Mouse (Mus musculus) layer of hippocampus, postnatal 25 days (tissue): ENCODE data around the gene Ndufs3. TPM values are rescaled to one million over a fixed set of nuclear protein-coding genes. Genes with fewer than 3 reads are reported as not detected.
A peak's percentile ranks its signal among the peaks of the same experiment; 100 is the strongest.

ENCODE experiments used
- DNase-seq, 2 experiments: peaks; one replicate each; pipeline ENCODE4 v3.0.0; 2022; ENCODE audit warnings: mixed read lengths in 2 of 2, low spot score in 1 of 2; ENCODE audit errors: extremely low spot score in 1 of 2
- total RNA-seq, 2 experiments: library from RNA; stranded (reverse); gene quantifications; 2 replicates each; pipeline ENCODE4 v1.2.3; 2021

Ndufs3 gene
- total RNA-seq, 2 experiments from 2014 or later, result 219 to 254 TPM

DNA sequence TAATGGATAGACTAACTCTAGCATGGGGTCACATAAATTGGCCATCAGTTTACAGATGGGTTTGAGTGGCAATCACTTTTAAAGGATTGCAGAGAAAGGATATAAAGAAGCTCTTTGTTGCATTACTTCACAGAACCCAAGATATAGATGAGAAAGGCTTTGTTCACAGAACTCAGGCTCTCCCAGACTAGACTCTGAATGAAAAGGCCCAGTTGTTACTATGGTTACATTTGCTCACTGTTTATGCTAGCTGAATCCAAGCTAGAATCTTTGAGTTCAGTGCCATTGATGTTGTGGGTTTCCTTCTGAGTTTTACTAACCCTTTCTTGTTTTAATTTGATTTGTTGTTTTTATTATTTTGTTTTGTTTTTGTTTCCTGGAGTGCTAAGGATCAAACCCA lies 40.4 kb downstream of the Ndufs3 start:
- no peak for DNase-seq

DNA sequence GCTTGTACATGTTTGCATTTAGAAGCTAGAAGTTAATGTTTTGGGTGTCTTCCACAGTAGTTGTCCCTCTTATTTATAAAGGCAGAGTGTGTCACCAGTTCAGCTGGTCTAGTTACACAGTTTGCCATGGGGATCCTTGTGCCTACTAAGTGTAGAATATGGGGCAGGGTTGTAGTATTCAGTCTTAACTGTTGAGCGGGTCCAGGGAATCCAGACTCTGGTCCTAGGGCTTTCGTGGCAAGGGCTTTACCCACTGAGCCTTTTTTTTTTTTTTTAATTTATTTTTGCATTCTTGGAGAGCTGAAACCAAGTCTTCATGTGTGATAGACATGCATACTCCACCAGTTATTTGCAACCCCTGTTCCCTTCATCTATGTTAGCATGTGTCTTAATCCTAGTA lies 43.1 kb downstream of the Ndufs3 start:
- no peak for DNase-seq

DNA sequence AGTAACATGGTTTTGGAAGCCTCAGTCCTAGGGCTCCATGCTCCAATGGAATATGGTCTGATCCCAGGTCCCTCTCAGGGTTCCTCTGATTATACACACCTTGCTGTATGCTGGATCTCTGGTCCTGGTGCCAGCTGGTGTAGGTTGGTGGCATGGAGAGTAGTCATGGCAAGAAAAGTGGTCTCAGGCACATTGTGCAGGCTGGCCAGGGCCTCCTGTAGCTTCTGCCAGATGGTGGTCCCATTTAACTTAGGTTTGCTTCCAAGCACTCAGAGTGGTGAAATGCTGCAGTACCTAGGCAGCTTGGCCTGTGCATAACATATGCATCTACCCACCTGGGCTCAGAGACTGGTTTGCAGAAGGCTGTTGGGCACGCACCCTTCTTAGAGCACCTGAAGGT lies 54.2 kb downstream of the Ndufs3 start:
- DNase-seq, result no peak

DNA sequence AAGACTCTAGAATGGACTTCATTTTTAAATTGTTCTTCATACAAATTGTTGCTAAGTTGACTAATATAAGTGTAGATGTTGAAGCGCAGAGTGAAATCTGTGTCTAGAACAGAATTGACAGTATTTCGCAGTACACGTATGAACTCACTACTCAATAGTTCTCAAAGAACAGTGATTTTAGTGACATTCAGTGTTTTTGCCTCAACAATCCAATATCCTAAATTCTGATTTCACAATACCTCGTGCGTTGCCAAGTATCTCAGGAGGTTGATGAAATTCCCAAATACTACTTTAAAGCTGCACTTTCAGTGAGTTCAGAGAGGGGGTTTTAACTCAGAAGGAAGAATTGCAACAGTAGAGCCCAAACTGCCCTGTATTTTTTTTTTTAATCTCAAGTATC lies 56.3 kb downstream of the Ndufs3 start:
- DNase-seq, result no peak

DNA sequence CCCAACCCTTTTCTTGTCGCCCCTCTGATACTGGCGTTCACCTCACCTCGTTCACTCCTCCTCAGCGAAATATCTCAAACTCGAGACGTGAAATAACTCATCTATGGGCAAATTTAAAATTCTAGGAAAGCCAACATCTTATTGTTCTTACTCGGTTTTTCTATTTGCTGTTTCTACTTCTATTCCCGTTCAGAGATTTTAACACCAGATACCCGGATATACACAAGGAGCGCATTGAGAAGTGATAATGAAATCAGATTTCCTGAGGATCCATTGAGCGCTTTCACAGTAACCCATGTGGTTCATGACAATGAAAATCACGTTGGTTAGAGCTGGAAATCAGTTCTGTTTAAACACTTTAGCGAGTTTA lies 57.0 kb downstream of the Ndufs3 start:
- DNase-seq, result no peak

DNA sequence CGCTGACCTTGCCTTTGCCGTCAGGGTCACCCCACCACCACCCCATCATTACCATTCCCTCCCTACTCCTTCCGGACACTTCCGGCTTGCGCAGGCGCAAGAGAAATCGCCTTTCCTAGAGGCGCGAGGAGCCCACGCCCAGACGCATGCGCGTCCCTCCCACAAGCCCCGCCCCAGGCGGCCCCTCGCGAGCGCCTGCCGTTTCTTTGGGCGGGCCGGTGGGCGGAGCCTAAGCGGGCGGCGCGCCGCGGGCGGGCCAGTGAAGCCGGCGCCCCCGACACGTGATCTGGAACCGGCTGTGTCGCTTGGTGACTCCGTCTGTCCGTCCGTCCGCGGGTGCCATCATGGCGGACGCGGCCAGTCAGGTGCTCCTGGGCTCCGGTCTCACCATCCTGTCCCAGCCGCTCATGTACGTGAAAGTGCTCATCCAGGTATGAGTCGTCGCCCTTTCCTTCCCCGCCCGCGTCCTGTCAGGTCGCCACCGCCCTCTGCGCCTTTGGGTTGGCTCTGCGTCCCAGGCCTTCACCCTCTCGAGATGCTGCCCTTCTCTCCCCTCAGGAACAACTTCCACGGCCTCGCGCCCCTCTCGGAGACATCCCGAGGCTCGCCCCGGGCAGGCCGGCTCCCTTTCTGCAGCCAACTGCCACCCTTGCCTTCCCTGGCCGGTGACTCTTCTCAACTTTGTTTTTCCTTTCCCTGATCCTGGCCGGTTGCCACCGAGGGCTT lies 57.5 kb downstream of the Ndufs3 start, which contains the start of gene Mtch2:
Mtch2 (plus strand) TSS at position 201 of the 726 bp plus-strand sequence.
- DNase-seq, result peak; percentile 90 to 95

DNA sequence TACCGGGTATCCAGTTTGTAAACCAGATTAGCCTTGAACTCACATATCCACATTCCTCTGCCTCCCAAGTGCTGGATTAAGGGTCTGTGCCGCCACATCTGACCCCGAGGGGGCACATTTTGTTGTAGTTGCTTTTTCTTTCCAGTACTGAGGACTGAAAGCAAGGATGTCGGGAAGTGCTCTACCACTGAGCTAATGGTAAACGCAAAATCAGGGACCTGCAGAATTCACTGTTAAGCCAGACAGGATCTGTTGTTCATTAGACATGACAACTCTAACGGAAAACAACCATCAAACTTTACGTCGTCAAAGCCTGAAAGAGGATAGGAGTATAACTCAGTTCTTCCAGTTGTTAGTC lies 58.1 kb downstream of the Ndufs3 start:
- no peak for DNase-seq

DNA sequence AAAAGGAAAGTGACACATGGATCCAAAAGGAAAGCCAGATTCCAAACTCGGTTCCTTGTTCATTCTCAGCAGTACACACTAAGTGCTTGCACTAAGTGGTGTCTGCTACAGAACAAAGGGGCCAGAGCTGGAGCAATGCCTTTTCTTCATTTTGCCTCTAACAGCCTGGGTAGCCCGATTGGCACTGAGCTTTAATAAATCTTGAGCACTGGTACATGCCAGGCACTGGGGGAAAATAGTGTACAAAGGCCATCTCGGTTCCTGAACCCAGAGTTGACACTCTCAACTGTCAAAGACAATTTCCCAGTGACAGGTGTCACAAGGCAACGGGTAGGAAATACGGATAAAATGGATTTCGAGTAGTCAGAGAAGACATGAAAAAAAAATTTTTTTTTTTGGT lies 58.5 kb downstream of the Ndufs3 start:
- no peak for DNase-seq

DNA sequence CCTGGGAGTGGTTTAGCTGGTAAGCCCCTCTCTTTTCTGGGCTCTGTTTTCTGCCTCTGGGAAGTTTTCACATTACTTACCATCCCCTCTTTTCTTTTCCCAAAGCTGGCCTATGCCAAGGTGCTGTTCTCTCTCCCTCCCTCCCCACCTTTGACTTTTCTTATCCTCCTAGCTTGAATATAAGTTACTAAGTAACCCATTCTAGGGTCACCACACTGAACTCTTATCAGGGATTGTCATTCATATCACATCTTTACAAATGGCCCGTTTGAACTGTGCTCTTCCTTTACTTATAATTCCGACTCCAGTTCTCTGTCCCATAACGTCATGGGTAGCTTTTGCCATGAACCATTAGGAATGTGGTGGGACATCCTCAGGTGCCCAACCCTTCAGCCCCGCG lies 59.4 kb downstream of the Ndufs3 start:
- DNase-seq, result no peak

Other genes with a start within 250 kb of the Ndufs3 start
- gene Nup160, start 227.6 kb downstream of the Ndufs3 start, total RNA-seq, result 10 to 100 TPM; 16.4 to 17.9 TPM
- 10 to 100 TPM; 41.2 to 69.1 TPM for gene Fnbp4, start 159.5 kb downstream of the Ndufs3 start, total RNA-seq
- under 1 TPM; 0.52 to 0.92 TPM for gene Agbl2, start 122.1 kb downstream of the Ndufs3 start, total RNA-seq
- gene Mtch2, start 57.7 kb downstream of the Ndufs3 start, total RNA-seq, result 100 to 1,000 TPM; 116 to 124 TPM
- gene C1qtnf4, start 19.0 kb downstream of the Ndufs3 start, total RNA-seq, result 100 to 1,000 TPM; 209 to 222 TPM
- 10 to 100 TPM; 32.5 to 43.0 TPM for gene Kbtbd4, start 87 bp downstream of the Ndufs3 start, total RNA-seq
- 100 to 1,000 TPM; 138 to 153 TPM for gene Celf1, start 35.6 kb upstream of the Ndufs3 start, total RNA-seq
- gene Rapsn, start 130.8 kb upstream of the Ndufs3 start, total RNA-seq, result under 1 TPM in 1 of 2 experiments, not detected in 1; 0.59 TPM
- gene Psmc3, start 149.2 kb upstream of the Ndufs3 start, total RNA-seq, result 100 to 1,000 TPM; 232 to 234 TPM
- 10 to 100 TPM; 23.3 to 31.2 TPM for gene Slc39a13, start 165.6 kb upstream of the Ndufs3 start, total RNA-seq
- 1 to 10 TPM; 3.6 to 3.8 TPM for gene Spi1, start 177.6 kb upstream of the Ndufs3 start, total RNA-seq
- gene Mybpc3, start 213.3 kb upstream of the Ndufs3 start, total RNA-seq, result under 1 TPM; 0.20 to 0.23 TPM